Mouse (Mus musculus) thymus, adult 2 months (tissue): ENCODE results near the gene Dleu7. TPM values are rescaled to one million over a fixed set of nuclear protein-coding genes. Genes with fewer than 3 reads are reported as not detected.

Source experiments
- DNase-seq: peaks from one replicate; pipeline ENCODE4 v3.0.0; 2021
- H3K27ac ChIP-seq: fragments of 200-500 bp; 2 replicates; pipeline ENCODE4 v1.5.1; 2012; ENCODE audit warnings: low read length, control low read depth; ENCODE audit not compliant: control insufficient read depth, insufficient read depth
- H3K27me3 ChIP-seq: fragments of 200-500 bp; 2 replicates; pipeline ENCODE4 v1.6.1; 2012; ENCODE audit warnings: mild to moderate bottlenecking, low read length, moderate library complexity, mixed read lengths; ENCODE audit not compliant: control insufficient read depth, insufficient read depth
- H3K36me3 ChIP-seq: fragments of 200-500 bp; 2 replicates; pipeline ENCODE4 v1.6.1; 2012; ENCODE audit warnings: mild to moderate bottlenecking, low read length, moderate library complexity; ENCODE audit not compliant: control insufficient read depth, insufficient read depth
- H3K4me1 ChIP-seq: fragments of 200-500 bp; replicated peaks from 2 replicates; pipeline ENCODE4 v1.6.1; 2012; ENCODE audit warnings: low read length; ENCODE audit not compliant: control insufficient read depth, insufficient read depth
- H3K4me3 ChIP-seq: fragments of 200-500 bp; 2 replicates; pipeline ENCODE4 v1.5.1; 2012; ENCODE audit warnings: mild to moderate bottlenecking, low read length, control low read depth, moderate library complexity; ENCODE audit not compliant: control insufficient read depth, insufficient read depth
- CTCF ChIP-seq: fragments of 200-500 bp; IDR thresholded peaks from 2 replicates; pipeline ENCODE4 v1.5.1; 2012; ENCODE audit warnings: mild to moderate bottlenecking, control low read depth, low read length, moderate library complexity, borderline replicate concordance; ENCODE audit not compliant: control insufficient read depth, poor library complexity, insufficient read depth; ENCODE audit errors: extremely low read depth
- POLR2A ChIP-seq: fragments of 200-500 bp; IDR thresholded peaks from 2 replicates; pipeline ENCODE4 v1.6.1; 2012; ENCODE audit warnings: mild to moderate bottlenecking, low read length, control low read depth, moderate library complexity; ENCODE audit not compliant: control insufficient read depth, poor library complexity, insufficient read depth; ENCODE audit errors: extremely low read depth
- WGBS: fragments of 180-500 bp; shearing (Covaris S2); methylation state at CpG from one replicate; pipeline ENCODE4 v1.1.7; 2018; 5-methylcytosine and 5-hydroxymethylcytosine counted together
- polyA plus RNA-seq: library from polyadenylated mRNA; depleted of rRNA; stranded (reverse); fragments of >200 nt; gene quantifications from 2 replicates; pipeline ENCODE4 v1.2.3, GENCODE M21; 2012; rRNA removed

Gene Dleu7
- polyA plus RNA-seq, 1 experiment = 4.1 TPM

DNA sequence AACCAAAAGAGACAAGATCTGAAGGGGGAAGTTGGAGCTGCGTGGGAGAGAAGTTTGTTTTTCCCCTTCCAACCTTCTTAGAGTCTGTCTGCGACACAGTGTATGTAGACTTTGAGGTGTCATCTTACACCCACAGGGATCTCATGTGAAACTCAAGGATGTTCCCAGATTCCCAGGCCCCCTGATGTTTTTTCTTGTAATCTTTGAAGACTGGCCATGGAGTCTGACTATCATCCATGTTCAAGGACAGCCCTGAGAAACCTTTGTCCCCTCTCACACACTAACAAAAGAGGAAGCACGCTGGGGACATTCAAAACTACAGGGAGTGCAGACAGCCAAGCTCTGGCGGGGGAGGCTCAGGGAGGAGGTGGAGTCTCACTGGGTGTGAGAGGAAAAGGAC lies 47.3 kb downstream of the Dleu7 start:
- DNase-seq = no peak
- TF ChIP-seq CTCF = no peak
- no peak for TF ChIP-seq POLR2A
- Histone ChIP-seq H3K27me3 (no peaks in the 10 kb centered on the region), H3K4me3 (no peak overlapping the region), H3K4me1 (no peaks in the 10 kb centered on the region), H3K36me3 (no peaks in the 10 kb centered on the region), H3K27ac (no peak overlapping the region)
- 33% methylated on average over 4 of the region's 4 CpGs for WGBS

DNA sequence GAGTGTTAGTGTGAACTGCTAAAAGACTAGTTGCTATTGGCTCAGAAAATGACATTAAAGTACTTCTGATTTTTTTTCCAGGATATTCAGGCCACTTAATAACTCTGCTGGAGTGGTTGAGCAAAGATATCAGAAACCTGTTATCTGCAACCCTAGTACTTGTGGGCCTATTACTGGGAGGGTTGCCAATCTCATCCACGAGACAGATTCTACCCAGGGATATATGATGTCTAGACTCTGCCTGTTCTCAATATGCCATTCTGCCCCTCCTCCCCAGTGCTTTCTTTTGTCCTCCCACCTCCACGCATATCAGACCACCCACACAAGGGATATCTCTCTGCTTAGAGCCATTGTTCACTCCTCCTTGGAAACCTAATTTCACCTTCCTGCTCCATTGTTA lies 49.3 kb downstream of the Dleu7 start:
- Histone ChIP-seq H3K4me1 (no peaks in the 10 kb centered on the region), H3K27me3 (no peaks in the 10 kb centered on the region), H3K4me3 (no peak overlapping the region), H3K27ac (no peak overlapping the region), H3K36me3 (no peaks in the 10 kb centered on the region)
- TF ChIP-seq CTCF = no peak
- TF ChIP-seq POLR2A = no peak
- DNase-seq = no peak
- WGBS = 96% methylated on average over 2 of the region's 2 CpGs

DNA sequence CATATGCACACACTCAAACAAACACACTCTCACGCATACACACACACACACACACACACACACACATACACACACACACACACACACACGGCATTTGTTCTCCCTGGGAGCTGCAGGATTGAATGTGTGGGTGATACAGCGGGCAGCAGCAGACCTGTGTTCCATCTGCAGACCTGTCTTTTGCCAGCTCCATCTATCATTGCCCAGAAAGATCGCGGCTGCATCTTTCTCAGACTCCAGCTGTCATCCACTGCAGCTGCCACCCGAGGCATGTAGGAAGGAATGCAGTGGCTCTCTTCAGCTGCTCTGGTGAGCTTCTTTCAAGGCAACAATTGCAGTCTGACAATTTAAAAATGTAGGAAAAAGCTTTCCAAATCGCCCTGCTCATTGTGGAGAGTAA lies 56.9 kb downstream of the Dleu7 start:
- WGBS = 89% methylated on average over 7 of the region's 7 CpGs

DNA sequence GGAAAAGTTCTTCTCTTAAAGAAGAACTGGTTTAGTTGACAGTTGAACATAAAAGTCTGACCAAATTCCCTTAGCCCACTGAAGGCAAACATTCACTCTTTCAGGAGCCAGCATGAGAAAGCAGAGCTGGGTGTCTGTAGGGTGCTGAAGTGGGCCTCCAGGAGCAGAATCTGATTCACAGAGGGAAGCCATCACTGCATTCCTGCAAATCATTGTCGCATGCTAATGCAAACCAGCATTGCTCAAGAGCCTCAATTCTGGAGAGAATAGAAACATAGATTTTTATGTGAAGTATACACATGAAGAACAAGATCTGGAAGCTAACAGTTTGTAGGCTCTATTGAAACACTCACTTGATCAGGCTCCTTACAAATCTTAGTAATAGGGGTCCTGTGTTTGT lies 57.6 kb downstream of the Dleu7 start:
- H3K27me3 ChIP-seq = no peaks in the 10 kb centered on the region
- no peak overlapping the region for H3K4me3 ChIP-seq
- no peak for DNase-seq
- 95% methylated on average over 1 of the region's 1 CpGs for WGBS
- H3K27ac ChIP-seq = no peak overlapping the region
- TF ChIP-seq POLR2A = no peak
- no peak for TF ChIP-seq CTCF
- no peaks in the 10 kb centered on the region for H3K4me1 ChIP-seq
- no peaks in the 10 kb centered on the region for H3K36me3 ChIP-seq

More for the DNA sequence above, 56.9 kb downstream of the Dleu7 start:
- H3K4me3 ChIP-seq = no peak overlapping the region
- DNase-seq = no peak
- no peak overlapping the region for H3K27ac ChIP-seq
- no peaks in the 10 kb centered on the region for H3K4me1 ChIP-seq
- no peak for TF ChIP-seq POLR2A
- no peak for TF ChIP-seq CTCF
- no peaks in the 10 kb centered on the region for H3K36me3 ChIP-seq
- no peaks in the 10 kb centered on the region for H3K27me3 ChIP-seq

DNA sequence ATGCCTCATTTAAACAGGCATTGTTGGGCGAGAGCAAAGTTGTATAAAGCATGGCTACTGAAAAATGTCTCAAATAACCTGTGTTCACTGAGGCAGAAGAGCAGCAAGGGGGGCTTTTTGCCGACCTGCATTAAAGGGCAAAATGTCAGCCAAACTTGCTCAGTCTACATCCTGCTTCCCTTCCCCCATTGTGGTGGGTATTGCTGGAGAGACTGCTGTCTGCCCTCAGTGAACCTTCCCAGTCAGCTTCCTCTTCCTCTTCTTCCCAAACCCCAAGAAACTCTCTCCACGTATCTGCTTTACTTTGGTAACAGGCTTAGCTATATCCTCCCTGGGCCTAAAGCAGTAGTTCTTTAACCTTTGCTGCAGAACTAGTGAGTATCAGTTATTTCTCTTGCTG lies 61.9 kb downstream of the Dleu7 start:
- TF ChIP-seq POLR2A = no peak
- TF ChIP-seq CTCF = no peak
- H3K4me1 ChIP-seq = no peaks in the 10 kb centered on the region
- no peaks in the 10 kb centered on the region for H3K36me3 ChIP-seq
- no peak for DNase-seq
- H3K27me3 ChIP-seq = no peaks in the 10 kb centered on the region
- H3K4me3 ChIP-seq = no peak overlapping the region
- H3K27ac ChIP-seq = no peak overlapping the region
- 37% methylated on average over 3 of the region's 3 CpGs for WGBS

DNA sequence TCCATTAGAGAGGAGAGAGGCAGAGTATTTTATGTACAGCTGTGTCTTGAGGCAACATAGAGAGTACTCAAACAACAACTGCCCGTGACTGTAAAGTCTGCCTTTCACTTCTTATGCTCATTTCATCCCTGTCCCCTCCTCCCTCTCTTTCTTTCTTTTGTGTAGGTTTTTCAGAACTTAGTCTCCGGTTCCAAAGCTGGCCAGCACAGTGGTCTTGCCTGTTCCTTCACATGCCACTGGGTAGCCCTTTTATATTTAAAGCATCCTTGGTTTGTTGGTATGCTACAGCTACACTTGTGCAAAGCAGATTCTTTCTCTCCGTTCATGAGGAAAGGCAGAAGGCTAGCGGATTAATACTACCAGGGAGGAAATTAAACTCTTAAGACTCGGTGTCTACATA lies 65.7 kb downstream of the Dleu7 start:
- no peak for DNase-seq
- WGBS = 90% methylated on average over 5 of the region's 5 CpGs
- Histone ChIP-seq H3K27ac (no peak overlapping the region), H3K4me3 (no peak overlapping the region), H3K36me3 (no peaks in the 10 kb centered on the region), H3K4me1 (no peaks in the 10 kb centered on the region), H3K27me3 (no peaks in the 10 kb centered on the region)
- no peak for TF ChIP-seq CTCF
- TF ChIP-seq POLR2A = no peak

DNA sequence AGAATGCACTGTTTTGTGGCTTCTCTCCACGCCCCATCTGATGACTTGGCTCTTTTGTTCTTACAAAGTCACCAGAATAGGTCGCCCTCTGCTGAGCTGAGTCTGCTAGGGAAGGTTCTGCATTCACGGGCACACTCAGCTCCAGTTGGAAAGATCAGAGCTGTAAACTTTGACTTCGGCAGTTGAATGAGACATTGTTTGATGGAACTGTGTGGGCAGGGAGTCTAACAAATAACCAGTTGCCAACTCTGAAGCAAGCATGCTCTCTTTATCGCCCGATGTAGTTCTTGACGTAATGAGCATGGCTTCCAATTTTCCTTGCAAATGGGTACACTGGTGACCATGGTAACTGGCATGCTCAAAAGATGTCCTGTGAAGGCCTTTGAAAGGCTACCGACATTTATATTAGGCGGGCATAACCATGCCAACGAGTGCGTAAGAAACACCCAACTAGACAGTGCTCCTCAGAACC lies 66.2 kb downstream of the Dleu7 start:
- Histone ChIP-seq H3K36me3 (no peaks in the 10 kb centered on the region), H3K4me3 (no peak overlapping the region), H3K27me3 (no peaks in the 10 kb centered on the region), H3K27ac (no peak overlapping the region), H3K4me1 (no peaks in the 10 kb centered on the region)
- peak; percentile 11 for DNase-seq
- 66% methylated on average over 11 of the region's 11 CpGs for WGBS
- TF ChIP-seq CTCF (no peak), POLR2A (no peak)

Other genes starting within 250 kb of the Dleu7 start
- gene Rnaseh2b, start 458 bp downstream of the Dleu7 start, polyA plus RNA-seq = 11.3 and 11.8 TPM in 2 replicates
- 0.08 and 0.09 TPM in 2 replicates for gene Gucy1b2, start 163.2 kb upstream of the Dleu7 start, polyA plus RNA-seq